Mouse (Mus musculus): Measurements from ENCODE around the gene Tmem50b. TPM values are rescaled to one million over a fixed set of nuclear protein-coding genes. Genes with fewer than 3 reads are reported as not detected.

The Tmem50b gene
- polyA plus RNA-seq, 1 experiment from 2014 or later, result 55.7 TPM

- Histone ChIP-seq H3K27ac (ENCODE audit: low read depth, low read length) (no peak overlapping the region), H3K4me3 (ENCODE audit: low read depth, low read length) (no peak overlapping the region)
Observed at GRCm38 (mm10) chr16:91561541-91562457, 35.8 kb downstream of the Tmem50b start.

GRCm38 (mm10) chr16:91561099-91561498 lies 36.5 kb downstream of the Tmem50b start:
- peak; percentile 90 for DNase-seq (ENCODE audit: low spot score, missing footprints)
- H3K4me1 ChIP-seq (ENCODE audit: control insufficient read depth, insufficient read depth, low read length), result no peaks in the 10 kb centered on the region
- peak overlapping the region; percentile 25; the same call in 1 of the 2 replicates for H3K4me2 ChIP-seq
- H3K36me3 ChIP-seq (ENCODE audit: control insufficient read depth, insufficient read depth, low read length), result no peaks in the 10 kb centered on the region
- no peak overlapping the region for H3K4me3 ChIP-seq (ENCODE audit: low read depth, low read length)
- peak; percentile 75; the same call in 1 of the 2 replicates for ATAC-seq (ENCODE audit: low FRiP score)
- H3K27ac ChIP-seq (ENCODE audit: low read depth, low read length), result no peak overlapping the region
- H3K27me3 ChIP-seq (ENCODE audit: control insufficient read depth, insufficient read depth, low read length), result no peaks in the 10 kb centered on the region
- no peaks in the 10 kb centered on the region for H3K9me3 ChIP-seq (ENCODE audit: control insufficient read depth, low read length)
- 56% methylated on average over 9 of the region's 9 CpGs for WGBS
- no peak overlapping the region for H3K9ac ChIP-seq (ENCODE audit: low read length)

More at GRCm38 (mm10) chr16:91561541-91562457, 35.8 kb downstream of the Tmem50b start:
- Histone ChIP-seq H3K36me3 (ENCODE audit: control insufficient read depth, insufficient read depth, low read length) (no peaks in the 10 kb centered on the region), H3K9me3 (ENCODE audit: control insufficient read depth, low read length) (no peaks in the 10 kb centered on the region), H3K4me1 (ENCODE audit: control insufficient read depth, insufficient read depth, low read length) (no peaks in the 10 kb centered on the region), H3K4me2 (peak overlapping the region; percentile 25), H3K9ac (ENCODE audit: low read length) (no peak overlapping the region), H3K27me3 (ENCODE audit: control insufficient read depth, insufficient read depth, low read length) (no peaks in the 10 kb centered on the region)
- DNase-seq (ENCODE audit: low spot score, missing footprints) (no peak), ATAC-seq (ENCODE audit: low FRiP score) (peak; percentile 22; the same call in 1 of the 2 replicates)
- 66% methylated on average over 38 of the region's 38 CpGs for WGBS

- Histone ChIP-seq H3K27ac (ENCODE audit: low read depth, low read length) (no peak overlapping the region), H3K4me3 (ENCODE audit: low read depth, low read length) (no peak overlapping the region), H3K4me1 (ENCODE audit: control insufficient read depth, insufficient read depth, low read length) (no peaks in the 10 kb centered on the region), H3K9me3 (ENCODE audit: control insufficient read depth, low read length) (no peaks in the 10 kb centered on the region), H3K4me2 (no peak overlapping the region), H3K27me3 (ENCODE audit: control insufficient read depth, insufficient read depth, low read length) (no peaks in the 10 kb centered on the region), H3K36me3 (ENCODE audit: control insufficient read depth, insufficient read depth, low read length) (no peaks in the 10 kb centered on the region; the same call in 1 of the 2 replicates), H3K9ac (ENCODE audit: low read length) (no peak overlapping the region)
- WGBS, result 91% methylated on average over 15 of the region's 15 CpGs
- ATAC-seq (ENCODE audit: low FRiP score) (no peak), DNase-seq (ENCODE audit: low spot score, missing footprints) (no peak)
Observed at GRCm38 (mm10) chr16:91557693-91558092, 39.9 kb downstream of the Tmem50b start.

- ATAC-seq (ENCODE audit: low FRiP score), result no peak
Observed at GRCm38 (mm10) chr16:91557214-91557613, 40.4 kb downstream of the Tmem50b start.

GRCm38 (mm10) chr16:91556659-91557058 lies 40.9 kb downstream of the Tmem50b start:
- ATAC-seq (ENCODE audit: low FRiP score) (no peak), DNase-seq (ENCODE audit: low spot score, missing footprints) (no peak)
- Histone ChIP-seq H3K27me3 (ENCODE audit: control insufficient read depth, insufficient read depth, low read length) (no peaks in the 10 kb centered on the region), H3K9ac (ENCODE audit: low read length) (no peak overlapping the region), H3K4me3 (ENCODE audit: low read depth, low read length) (no peak overlapping the region), H3K4me1 (ENCODE audit: control insufficient read depth, insufficient read depth, low read length) (0 out of 2 replicates have a peak, but pooled peaks cover 2% of the 10 kb centered on the region), H3K27ac (ENCODE audit: low read depth, low read length) (no peak overlapping the region), H3K9me3 (ENCODE audit: control insufficient read depth, low read length) (no peaks in the 10 kb centered on the region), H3K4me2 (no peak overlapping the region), H3K36me3 (ENCODE audit: control insufficient read depth, insufficient read depth, low read length) (no peaks in the 10 kb centered on the region; the same call in 1 of the 2 replicates)
- WGBS, result 87% methylated on average over 15 of the region's 15 CpGs

More at GRCm38 (mm10) chr16:91557214-91557613, 40.4 kb downstream of the Tmem50b start:
- no peak overlapping the region for H3K4me3 ChIP-seq (ENCODE audit: low read depth, low read length)
- H3K9me3 ChIP-seq (ENCODE audit: control insufficient read depth, low read length), result no peaks in the 10 kb centered on the region
- DNase-seq (ENCODE audit: low spot score, missing footprints), result no peak
- WGBS, result 85% methylated on average over 7 of the region's 7 CpGs
- no peaks in the 10 kb centered on the region for H3K27me3 ChIP-seq (ENCODE audit: control insufficient read depth, insufficient read depth, low read length)
- H3K27ac ChIP-seq (ENCODE audit: low read depth, low read length), result no peak overlapping the region
- H3K4me2 ChIP-seq, result no peak overlapping the region
- no peak overlapping the region for H3K9ac ChIP-seq (ENCODE audit: low read length)
- H3K4me1 ChIP-seq (ENCODE audit: control insufficient read depth, insufficient read depth, low read length), result no peaks in the 10 kb centered on the region
- no peaks in the 10 kb centered on the region; the same call in 1 of the 2 replicates for H3K36me3 ChIP-seq (ENCODE audit: control insufficient read depth, insufficient read depth, low read length)

GRCm38 (mm10) chr16:91555017-91555605 lies 42.5 kb downstream of the Tmem50b start:
- no peak overlapping the region for H3K4me2 ChIP-seq
- no peak for DNase-seq (ENCODE audit: low spot score, missing footprints)
- H3K4me1 ChIP-seq (ENCODE audit: control insufficient read depth, insufficient read depth, low read length), result 0 out of 2 replicates have a peak, but pooled peaks cover 2% of the 10 kb centered on the region
- H3K27ac ChIP-seq (ENCODE audit: low read depth, low read length), result no peak overlapping the region
- ATAC-seq (ENCODE audit: low FRiP score), result no peak
- no peak overlapping the region for H3K9ac ChIP-seq (ENCODE audit: low read length)
- no peaks in the 10 kb centered on the region for H3K27me3 ChIP-seq (ENCODE audit: control insufficient read depth, insufficient read depth, low read length)
- H3K9me3 ChIP-seq (ENCODE audit: control insufficient read depth, low read length), result no peaks in the 10 kb centered on the region
- H3K4me3 ChIP-seq (ENCODE audit: low read depth, low read length), result no peak overlapping the region
- no peaks in the 10 kb centered on the region; the same call in 1 of the 2 replicates for H3K36me3 ChIP-seq (ENCODE audit: control insufficient read depth, insufficient read depth, low read length)
- 87% methylated on average over 8 of the region's 8 CpGs for WGBS

GRCm38 (mm10) chr16:91553625-91554024 lies 44.0 kb downstream of the Tmem50b start:
- Histone ChIP-seq H3K9me3 (ENCODE audit: control insufficient read depth, low read length) (no peaks in the 10 kb centered on the region), H3K27ac (ENCODE audit: low read depth, low read length) (no peak overlapping the region), H3K9ac (ENCODE audit: low read length) (no peak overlapping the region), H3K36me3 (ENCODE audit: control insufficient read depth, insufficient read depth, low read length) (no peaks in the 10 kb centered on the region; the same call in 1 of the 2 replicates), H3K4me1 (ENCODE audit: control insufficient read depth, insufficient read depth, low read length) (0 out of 2 replicates have a peak, but pooled peaks cover 2% of the 10 kb centered on the region), H3K27me3 (ENCODE audit: control insufficient read depth, insufficient read depth, low read length) (no peaks in the 10 kb centered on the region), H3K4me2 (no peak overlapping the region), H3K4me3 (ENCODE audit: low read depth, low read length) (no peak overlapping the region)
- 71% methylated on average over 12 of the region's 12 CpGs for WGBS
- ATAC-seq (ENCODE audit: low FRiP score) (no peak), DNase-seq (ENCODE audit: low spot score, missing footprints) (no peak)

- H3K36me3 ChIP-seq (ENCODE audit: control insufficient read depth, insufficient read depth, low read length), result no peaks in the 10 kb centered on the region; the same call in 1 of the 2 replicates
- H3K27ac ChIP-seq (ENCODE audit: low read depth, low read length), result no peak overlapping the region
- H3K9me3 ChIP-seq (ENCODE audit: control insufficient read depth, low read length), result no peaks in the 10 kb centered on the region
- no peaks in the 10 kb centered on the region for H3K27me3 ChIP-seq (ENCODE audit: control insufficient read depth, insufficient read depth, low read length)
- DNase-seq (ENCODE audit: low spot score, missing footprints) (no peak), ATAC-seq (ENCODE audit: low FRiP score) (no peak)
- WGBS, result 58% methylated on average over 9 of the region's 9 CpGs
- no peak overlapping the region for H3K4me3 ChIP-seq (ENCODE audit: low read depth, low read length)
- no peak overlapping the region for H3K4me2 ChIP-seq
- 0 out of 2 replicates have a peak, but pooled peaks cover 2% of the 10 kb centered on the region for H3K4me1 ChIP-seq (ENCODE audit: control insufficient read depth, insufficient read depth, low read length)
- H3K9ac ChIP-seq (ENCODE audit: low read length), result no peak overlapping the region
Observed at GRCm38 (mm10) chr16:91552072-91552471, 45.5 kb downstream of the Tmem50b start.

All from midbrain, embryonic 11.5 days (tissue).